Mouse (Mus musculus) spleen, embryonic (tissue): ENCODE data around the gene Ciz1.

Experiments
- CTCF ChIA-PET: fragments of 350-600 bp; sonication (Branson Sonifier 250); formaldehyde crosslinking; loops from one replicate; lab custom pipeline; 2022; lab: Charles Lee

Ciz1 gene

DNA sequence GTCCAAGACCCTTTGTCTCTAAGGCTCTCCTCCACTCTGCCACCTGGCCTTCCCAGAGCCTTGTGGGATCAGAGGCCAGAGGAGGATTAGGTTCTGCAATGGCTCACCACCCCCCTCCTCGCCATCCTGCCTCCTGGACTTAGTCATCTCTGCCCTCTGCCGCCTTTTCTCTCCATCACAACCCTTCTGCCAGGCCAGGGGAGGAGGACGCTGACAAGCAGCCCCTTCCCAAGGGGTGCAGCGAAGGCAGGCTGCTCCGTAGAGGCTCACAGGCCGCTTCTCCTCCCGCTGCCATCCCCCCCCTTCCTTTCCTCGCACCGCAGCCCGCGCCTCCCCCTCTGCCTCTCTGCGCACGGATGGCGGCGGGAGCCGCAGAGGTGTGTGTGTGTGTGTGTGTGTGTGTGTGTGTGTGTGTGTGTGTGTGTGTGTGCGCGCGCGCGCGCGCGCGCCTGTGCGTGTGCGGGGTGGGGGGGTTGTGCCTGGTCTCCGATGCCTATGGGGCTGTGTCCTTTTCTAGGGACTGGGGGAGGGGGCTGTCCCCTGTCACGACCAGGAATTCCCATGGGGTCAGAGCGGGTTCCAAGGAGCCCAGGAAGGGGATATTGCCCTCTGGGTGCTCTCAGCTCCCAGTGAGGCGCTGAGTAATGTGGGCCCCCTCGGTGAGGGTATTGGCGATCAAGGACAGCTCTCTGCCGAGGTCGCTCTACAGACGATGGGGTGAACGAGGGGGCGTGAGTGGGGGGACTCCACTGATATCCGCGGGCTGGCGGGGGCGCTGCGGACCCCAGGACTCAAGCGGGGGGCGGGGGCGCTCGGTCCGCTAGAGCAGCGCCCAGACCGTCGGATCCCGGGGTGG, at the start of gene Ciz1:
Gene Ciz1 (plus strand): TSS at position 177 of the 856 bp plus-strand sequence.
- CTCF ChIA-PET: interaction anchor here (0.5 to 0.7 kb wide), 4 partner anchors 19 to 297 kb away, joined by 3 to 9 read pairs (median 3); no protein-coding TSS in a partner anchor

DNA sequence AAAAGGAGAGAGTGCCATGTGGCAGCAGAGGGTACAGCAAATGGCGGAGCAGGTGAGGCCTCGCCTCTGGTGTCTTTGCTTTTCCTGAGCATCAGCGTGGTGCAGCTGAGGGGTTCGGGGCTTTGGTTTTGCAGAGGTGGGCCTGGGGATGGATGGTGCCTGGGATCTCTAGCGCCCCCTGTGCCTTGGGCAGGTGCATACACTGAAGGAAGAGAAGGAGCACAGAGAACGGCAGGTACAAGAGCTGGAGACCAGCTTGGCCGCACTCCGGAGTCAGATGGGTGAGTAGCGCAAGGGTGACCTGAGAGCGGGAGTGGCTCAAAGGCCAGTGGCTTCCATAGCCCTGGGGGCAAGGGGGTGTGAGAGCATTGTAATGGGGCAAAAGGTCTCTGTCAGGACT, 49.2 kb upstream of the Ciz1 start:
- CTCF ChIA-PET: no interaction called here

DNA sequence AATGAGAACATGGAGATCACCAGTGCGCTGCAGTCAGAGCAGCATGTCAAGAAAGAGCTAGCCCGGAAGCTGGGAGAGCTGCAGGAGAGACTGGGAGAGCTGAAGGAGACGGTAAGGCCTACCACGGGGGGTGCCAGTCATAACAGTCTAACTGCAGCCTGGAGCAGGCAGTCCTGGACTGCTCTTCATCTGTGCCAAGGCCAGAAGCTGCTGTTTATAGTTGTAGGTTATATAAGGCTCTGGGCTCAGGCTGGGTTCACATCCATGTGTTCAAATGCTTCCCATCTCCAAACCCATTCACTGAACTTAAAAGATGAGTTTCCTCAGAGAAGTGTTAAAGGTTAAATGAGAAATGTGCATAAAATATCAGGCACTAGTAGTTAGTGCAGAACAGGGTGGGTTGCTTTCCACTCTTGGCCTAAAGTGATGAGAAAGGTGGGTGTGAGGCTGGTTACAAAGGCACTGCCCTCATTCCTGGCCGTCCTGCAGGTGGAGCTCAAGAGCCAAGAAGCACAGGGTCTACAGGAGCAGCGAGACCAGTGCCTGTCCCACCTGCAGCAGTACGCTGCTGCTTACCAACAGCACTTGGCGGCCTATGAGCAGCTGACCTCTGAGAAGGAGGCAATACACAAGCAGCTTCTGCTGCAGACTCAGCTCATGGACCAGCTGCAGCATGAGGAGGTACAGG, 47.8 kb upstream of the Ciz1 start:
- CTCF ChIA-PET: no interaction called here

DNA sequence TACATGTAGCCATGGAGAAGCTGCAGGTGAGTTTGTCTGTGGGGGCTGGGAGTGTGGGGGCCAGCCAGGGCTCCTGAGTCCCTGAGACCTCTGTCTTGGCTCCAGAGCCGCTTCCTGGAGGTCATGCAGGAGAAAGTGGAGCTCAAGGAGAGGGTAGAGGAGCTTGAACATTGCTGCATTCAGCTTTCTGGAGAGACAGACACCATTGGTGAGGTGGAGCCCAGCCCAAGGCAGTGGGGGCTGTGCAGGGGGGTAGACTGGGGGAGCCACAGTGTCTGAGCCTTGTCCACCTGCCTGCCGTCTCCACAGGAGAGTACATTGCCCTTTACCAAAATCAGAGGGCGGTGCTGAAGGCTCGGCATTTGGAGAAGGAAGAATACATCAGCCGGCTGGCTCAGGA, 46.5 kb upstream of the Ciz1 start:
- CTCF ChIA-PET: no interaction called here

DNA sequence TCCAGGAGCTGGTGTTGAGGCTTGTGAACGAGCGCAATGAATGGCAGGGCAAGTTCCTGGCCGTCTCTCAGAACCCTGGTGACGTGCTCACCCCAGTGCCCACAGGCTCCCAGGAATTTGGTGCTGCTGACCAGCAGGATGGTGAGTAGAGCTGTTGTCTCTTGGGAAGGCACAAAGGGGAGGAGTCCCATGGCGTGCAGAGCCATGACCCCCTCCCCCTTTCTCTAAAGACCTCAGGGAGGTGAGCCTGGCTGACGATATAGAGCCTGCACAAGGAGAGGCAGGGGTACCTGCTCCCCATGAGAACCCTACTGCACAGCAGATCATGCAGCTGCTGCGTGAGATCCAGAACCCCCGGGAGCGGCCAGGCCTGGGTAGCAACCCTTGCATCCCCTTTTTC, 46.0 kb upstream of the Ciz1 start:
- CTCF ChIA-PET: no interaction called here

DNA sequence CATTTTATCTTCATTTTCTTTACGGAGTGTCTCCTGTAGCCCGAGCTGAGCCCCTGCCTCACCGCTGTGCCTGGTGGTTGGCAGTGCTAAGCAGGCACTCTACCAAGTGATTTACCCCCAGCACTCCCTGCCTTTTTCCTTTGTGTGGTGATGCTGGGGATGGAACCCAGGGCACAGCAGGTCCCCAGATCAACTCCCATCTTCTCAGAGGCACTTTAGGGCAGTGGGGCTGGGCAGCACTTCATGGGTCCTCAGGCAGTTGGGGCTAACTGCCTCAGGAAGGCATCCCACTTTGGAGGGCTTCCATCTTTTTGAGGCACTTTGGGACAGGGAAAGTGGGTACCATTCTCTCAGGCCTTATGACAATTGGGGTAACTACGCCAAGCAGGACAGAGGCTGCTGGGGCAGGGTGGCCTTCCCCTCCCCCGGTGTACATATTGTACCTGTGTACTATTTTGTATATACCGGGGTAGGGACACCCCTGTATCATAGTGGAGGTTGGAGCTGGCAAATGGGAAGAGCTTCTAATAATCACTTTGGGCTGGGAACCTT, 44.8 kb upstream of the Ciz1 start:
- CTCF ChIA-PET: no interaction called here

DNA sequence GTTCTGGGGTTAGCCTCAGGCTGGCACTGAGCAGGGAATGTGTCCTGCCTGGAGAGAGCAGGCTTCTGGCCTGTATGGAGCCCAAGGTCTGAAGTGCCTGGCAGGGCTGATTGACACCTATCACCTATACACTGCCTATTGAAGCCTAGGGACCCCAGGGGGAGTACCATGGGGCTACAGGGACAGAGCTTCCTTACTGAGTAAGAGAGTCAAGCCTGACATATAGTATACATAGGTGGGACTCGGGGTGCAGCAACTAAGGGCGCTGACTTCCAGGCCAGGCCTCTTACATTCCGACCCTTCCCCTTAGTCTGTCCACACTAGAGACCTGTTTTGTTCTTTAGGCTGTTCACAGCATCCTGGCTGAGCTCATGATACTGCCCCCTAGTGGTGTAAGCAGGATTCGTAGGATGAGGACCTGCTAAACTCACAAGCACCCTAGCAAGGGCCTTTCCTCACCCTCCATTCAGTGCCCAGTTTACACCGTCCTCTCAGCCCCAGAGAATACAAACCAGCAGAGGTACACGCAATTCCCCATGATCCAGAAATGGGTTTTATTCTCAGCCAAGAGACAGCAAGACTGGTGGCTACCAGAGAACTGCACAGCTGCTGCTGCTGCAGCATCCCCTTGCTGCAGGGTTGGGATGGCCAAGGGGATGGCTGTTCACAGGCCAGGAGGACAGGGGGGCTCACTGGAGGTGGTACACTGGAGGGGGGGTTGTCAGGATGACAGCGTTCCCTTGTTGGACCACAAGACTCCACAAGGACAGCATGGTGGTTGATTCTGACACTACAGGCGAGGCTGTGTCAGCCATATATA, 44.0 kb upstream of the Ciz1 start:
- CTCF ChIA-PET: interaction anchor here (0.6 kb wide), 2 partner anchors 90 to 99 kb away, joined by 3 to 4 read pairs; no protein-coding TSS in a partner anchor

DNA sequence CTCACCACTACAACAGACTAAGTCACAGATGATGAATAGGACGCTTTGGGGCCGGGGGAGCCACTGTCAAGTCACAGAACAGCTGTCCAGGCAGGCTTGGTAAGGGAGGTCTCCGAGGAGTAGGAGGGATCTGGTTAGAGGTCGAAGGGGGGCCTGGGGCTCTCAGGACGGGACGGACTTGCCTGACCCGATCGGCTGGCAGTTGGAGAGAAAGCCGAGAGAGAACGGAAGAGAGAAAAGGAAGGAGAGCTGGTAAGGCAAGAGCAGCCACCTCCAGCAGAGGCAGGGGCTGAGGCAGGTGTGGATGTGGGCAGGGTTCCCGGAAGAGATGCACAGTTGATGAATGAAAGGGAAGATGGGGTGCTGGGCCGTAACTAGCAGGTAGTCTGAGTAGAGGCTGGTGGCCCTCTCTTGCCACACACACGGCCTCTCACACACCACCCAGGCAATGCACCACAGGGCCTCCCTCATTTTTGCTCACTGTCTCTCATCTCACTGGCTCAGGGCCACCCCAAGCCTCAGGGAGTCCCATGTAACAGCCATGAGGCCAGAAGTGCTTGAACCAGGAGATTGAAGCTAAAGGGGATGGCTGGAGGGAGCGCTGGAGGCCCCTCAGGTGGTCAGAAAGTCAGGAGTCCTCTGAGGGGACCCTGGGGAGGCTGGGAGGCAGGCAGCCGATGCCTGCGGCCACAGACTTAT, 43.1 kb upstream of the Ciz1 start:
- CTCF ChIA-PET: no interaction called here

- CTCF ChIA-PET: no interaction called here
Measured at GRCm38 (mm10) chr2:32310096-32310845, 41.9 kb upstream of the Ciz1 start.

DNA sequence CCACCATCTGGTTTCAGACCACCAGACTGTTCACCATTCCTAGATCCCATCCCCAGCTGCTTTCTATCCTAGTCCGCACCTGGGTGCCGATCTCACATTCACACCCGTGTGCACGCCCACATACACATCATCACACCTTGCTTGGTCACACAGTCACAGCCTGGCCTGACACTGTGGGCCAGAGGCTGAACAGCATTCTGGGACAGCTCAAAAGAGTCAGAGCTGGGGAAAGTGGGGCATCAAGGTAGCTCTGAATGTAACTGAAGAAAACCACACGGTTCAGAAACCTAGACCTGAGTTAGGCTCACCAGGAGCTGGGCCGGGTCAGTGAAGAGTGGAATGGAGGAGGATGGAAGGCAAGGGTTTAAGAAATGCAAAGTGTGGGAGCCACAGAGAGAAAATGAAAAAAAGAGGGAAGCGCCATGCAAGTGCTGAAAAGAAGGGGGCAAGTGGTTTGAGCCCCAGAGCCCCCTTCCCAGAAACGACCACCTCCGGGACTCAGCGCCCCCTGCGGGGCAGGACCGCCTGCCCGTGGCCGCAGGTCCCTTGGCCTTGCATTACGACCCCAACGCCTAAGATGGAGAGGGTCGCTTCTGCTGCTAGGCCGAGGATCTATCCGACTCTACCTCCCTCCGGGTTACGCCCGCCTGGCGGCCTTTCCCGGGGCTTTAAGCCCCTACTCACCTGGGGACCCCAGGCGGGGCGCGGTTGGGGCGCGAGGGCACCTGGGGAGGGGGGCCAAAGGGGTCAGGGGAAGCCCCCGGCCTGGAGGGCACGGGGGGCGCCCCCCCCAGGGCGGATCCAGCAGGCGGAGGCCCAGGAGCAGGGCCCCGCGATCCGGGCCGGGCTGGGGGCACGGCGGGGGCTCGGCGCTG, 40.4 kb upstream of the Ciz1 start:
- CTCF ChIA-PET: interaction anchor here (1.0 kb wide), 1 partner anchor 13 kb away, joined by 8 read pairs; no protein-coding TSS in a partner anchor

DNA sequence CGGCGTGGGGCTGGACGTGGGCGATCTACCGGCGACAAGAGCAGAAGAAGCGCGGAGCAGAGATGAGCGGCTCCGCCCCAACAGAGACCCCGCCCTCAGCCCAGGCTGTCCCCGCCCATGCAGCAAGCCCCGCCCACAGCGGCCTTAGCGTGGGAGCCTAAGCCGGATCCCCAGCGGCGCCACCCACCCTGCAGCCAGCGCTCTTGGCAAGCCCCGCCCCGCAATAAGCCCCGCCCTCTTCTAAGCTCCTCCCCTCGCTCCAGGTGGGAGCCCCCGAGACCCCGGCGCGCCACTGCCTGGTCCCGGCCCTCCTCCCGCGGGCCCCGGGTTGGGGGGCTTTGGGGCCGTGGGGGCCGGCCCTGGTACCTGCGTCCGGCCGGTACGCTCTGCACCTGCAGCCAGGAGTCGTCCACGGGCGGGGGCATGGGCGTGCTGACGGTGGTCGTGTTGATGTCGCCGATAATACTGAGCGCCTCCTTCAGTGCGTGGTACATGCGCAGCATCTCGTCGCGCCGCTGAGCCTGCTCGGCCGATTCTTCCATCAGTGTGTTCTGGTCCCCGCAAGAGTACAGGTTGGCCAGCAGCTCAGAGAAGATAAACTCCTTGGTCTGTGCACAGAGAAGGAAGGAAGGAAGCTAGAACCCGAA, 39.7 kb upstream of the Ciz1 start:
- CTCF ChIA-PET: no interaction called here

DNA sequence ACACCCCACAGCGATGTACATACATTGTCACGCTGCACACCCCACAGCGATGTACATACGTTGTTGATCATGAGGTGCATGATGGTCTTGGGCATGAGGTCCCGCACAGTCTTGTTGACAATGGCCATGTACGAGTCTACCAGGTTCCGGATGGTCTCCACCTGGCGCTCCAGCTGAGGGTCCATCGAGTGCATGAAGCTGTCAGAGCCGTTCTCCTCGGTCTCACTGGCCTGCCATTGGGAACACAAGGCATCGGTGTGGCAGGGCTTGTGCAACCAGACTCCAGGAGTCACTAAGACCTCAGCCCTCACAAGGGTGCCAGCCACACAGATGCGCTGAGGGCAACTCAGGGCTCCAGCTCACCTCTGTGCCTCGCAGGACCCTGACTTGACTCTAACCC, 37.3 kb upstream of the Ciz1 start:
- CTCF ChIA-PET: no interaction called here

GRCm38 (mm10) chr2:32315751-32316150, 36.4 kb upstream of the Ciz1 start:
- CTCF ChIA-PET: no interaction called here

- CTCF ChIA-PET: interaction anchor here (0.7 kb wide), 1 partner anchor 88 kb away, joined by 4 read pairs; no protein-coding TSS in a partner anchor
Measured at GRCm38 (mm10) chr2:32316887-32317656, 35.1 kb upstream of the Ciz1 start.

GRCm38 (mm10) chr2:32317791-32318417, 34.2 kb upstream of the Ciz1 start:
- CTCF ChIA-PET: no interaction called here

- CTCF ChIA-PET: interaction anchor here (0.6 kb wide), 1 partner anchor 129 kb away, joined by 3 read pairs; no protein-coding TSS in a partner anchor
Measured at GRCm38 (mm10) chr2:32318709-32319585, 33.2 kb upstream of the Ciz1 start.
